Mouse (Mus musculus) MEL (cell line): ENCODE results near the gene Nme7. TPM values are rescaled to one million over a fixed set of nuclear protein-coding genes. Genes with fewer than 3 reads are reported as not detected.

Source experiments
- DNase-seq: peaks from one replicate; pipeline ENCODE4 v3.0.0; 2011; ENCODE audit warnings: low read depth, low spot score
- H3K27ac ChIP-seq: 2 replicates; pipeline ENCODE4 v1.5.1; 2012; ENCODE audit warnings: low read depth, mild to moderate bottlenecking, control low read depth, low read length, moderate library complexity; ENCODE audit not compliant: control insufficient read depth
- H3K27me3 ChIP-seq, 2 experiments: fragments of 150-350 bp in 1 of 2; sonication (generic) in 1 of 2; 2 replicates each; pipeline ENCODE4 v1.6.1; 2012; ENCODE audit warnings: low read length in 2 of 2, mild to moderate bottlenecking in 2 of 2, improper control_type of control experiment in 1 of 2, moderate library complexity in 1 of 2; ENCODE audit not compliant: insufficient read depth in 2 of 2, control insufficient read depth in 1 of 2
- H3K36me3 ChIP-seq, 2 experiments: 2 replicates each; pipeline ENCODE4 v1.6.1; 2012 to 2014; ENCODE audit warnings: low read length in 2 of 2, improper control_type of control experiment in 1 of 2, inconsistent platforms in 1 of 2, mild to moderate bottlenecking in 1 of 2; ENCODE audit not compliant: insufficient read depth in 2 of 2, control insufficient read depth in 1 of 2
- H3K4me1 ChIP-seq, 2 experiments: fragments of 150-350 bp in 1 of 2; sonication (generic) in 1 of 2; 2 replicates each; pipeline ENCODE4 v1.6.1; 2012; ENCODE audit warnings: low read length in 2 of 2, improper control_type of control experiment in 1 of 2, mild to moderate bottlenecking in 1 of 2; ENCODE audit not compliant: insufficient read depth in 2 of 2, control insufficient read depth in 1 of 2
- H3K4me3 ChIP-seq, 2 experiments: fragments of 150-350 bp in 1 of 2; sonication (generic) in 1 of 2; 2 replicates each; pipeline ENCODE4 v1.5.1; 2012; ENCODE audit warnings: low read depth in 2 of 2, low read length in 2 of 2, mild to moderate bottlenecking in 2 of 2, moderate library complexity in 2 of 2, control low read depth in 1 of 2, improper control_type of control experiment in 1 of 2; ENCODE audit not compliant: control insufficient read depth in 1 of 2, insufficient read depth in 1 of 2
- H3K79me2 ChIP-seq: 2 replicates; pipeline ENCODE4 v1.6.1; 2012; ENCODE audit warnings: mild to moderate bottlenecking, low read length, moderate library complexity; ENCODE audit not compliant: control insufficient read depth, poor library complexity, insufficient read depth
- H3K9ac ChIP-seq: 2 replicates; pipeline ENCODE4 v1.6.1; 2012; ENCODE audit warnings: low read depth, mild to moderate bottlenecking, control low read depth, low read length, moderate library complexity; ENCODE audit not compliant: control insufficient read depth, poor library complexity, severe bottlenecking
- H3K9me3 ChIP-seq: fragments of 150-350 bp; sonication (generic); replicated peaks from 2 replicates; pipeline ENCODE4 v1.6.1; 2012; ENCODE audit warnings: mild to moderate bottlenecking, low read length, improper control_type of control experiment, moderate library complexity; ENCODE audit not compliant: insufficient read depth
- BHLHE40 ChIP-seq: IDR thresholded peaks from 2 replicates; pipeline ENCODE4 v1.6.1; 2012; ENCODE audit warnings: low read depth, mild to moderate bottlenecking, inconsistent platforms, low read length, improper control_type of control experiment, borderline replicate concordance
- CHD2 ChIP-seq: IDR thresholded peaks from 2 replicates; pipeline ENCODE4 v1.6.1; 2011; ENCODE audit warnings: low read length, improper control_type of control experiment
- E2F4 ChIP-seq: IDR thresholded peaks from 2 replicates; pipeline ENCODE4 v1.6.1; 2011; ENCODE audit warnings: low read depth, low read length, improper control_type of control experiment, borderline replicate concordance
- GABPA ChIP-seq: IDR thresholded peaks from 2 replicates; pipeline ENCODE4 v1.6.1; 2012; ENCODE audit warnings: low read depth, mild to moderate bottlenecking, inconsistent platforms, low read length, improper control_type of control experiment, moderate library complexity
- GATA1 ChIP-seq: IDR thresholded peaks from 2 replicates; pipeline ENCODE4 v1.6.1; 2011; ENCODE audit warnings: low read depth, low read length, improper control_type of control experiment
- HCFC1 ChIP-seq: IDR thresholded peaks from 2 replicates; pipeline ENCODE4 v1.6.1; 2012; ENCODE audit warnings: low read depth, mild to moderate bottlenecking, inconsistent platforms, low read length, improper control_type of control experiment, moderate library complexity
- JUND ChIP-seq: IDR thresholded peaks from 2 replicates; pipeline ENCODE4 v1.6.1; 2011; ENCODE audit warnings: low read depth, mild to moderate bottlenecking, improper control_type of control experiment, low read length
- MAFK ChIP-seq: IDR thresholded peaks from 2 replicates; pipeline ENCODE4 v1.6.1; 2011; ENCODE audit warnings: low read depth, mild to moderate bottlenecking, low read length, improper control_type of control experiment, borderline replicate concordance
- MAX ChIP-seq: IDR thresholded peaks from 2 replicates; pipeline ENCODE4 v1.6.1; 2011; ENCODE audit warnings: low read length, improper control_type of control experiment
- MAZ ChIP-seq: IDR thresholded peaks from 2 replicates; pipeline ENCODE4 v1.6.1; 2012; ENCODE audit warnings: low read depth, mild to moderate bottlenecking, inconsistent platforms, low read length, improper control_type of control experiment
- MEF2A ChIP-seq: IDR thresholded peaks from 2 replicates; pipeline ENCODE4 v1.6.1; 2014; ENCODE audit warnings: low read depth, mild to moderate bottlenecking, inconsistent platforms, low read length, improper control_type of control experiment; ENCODE audit not compliant: poor library complexity, insufficient replicate concordance, severe bottlenecking; ENCODE audit errors: extremely low read depth
- MXI1 ChIP-seq: IDR thresholded peaks from 2 replicates; pipeline ENCODE4 v1.6.1; 2011; ENCODE audit warnings: mild to moderate bottlenecking, low read depth, low read length, improper control_type of control experiment
- MYB ChIP-seq: IDR thresholded peaks from 2 replicates; pipeline ENCODE4 v1.6.1; 2011; ENCODE audit warnings: mild to moderate bottlenecking, low read depth, low read length, improper control_type of control experiment
- MYC ChIP-seq: IDR thresholded peaks from 2 replicates; pipeline ENCODE4 v1.6.1; 2011; ENCODE audit warnings: low read depth, mild to moderate bottlenecking, low read length, improper control_type of control experiment, moderate library complexity
- NELFE ChIP-seq: IDR thresholded peaks from 2 replicates; pipeline ENCODE4 v1.6.1; 2011; ENCODE audit warnings: low read depth, low read length, improper control_type of control experiment
- NRF1 ChIP-seq: IDR thresholded peaks from 2 replicates; pipeline ENCODE4 v1.6.1; 2014; ENCODE audit warnings: low read depth, mild to moderate bottlenecking, inconsistent platforms, low read length, improper control_type of control experiment, moderate library complexity; ENCODE audit not compliant: poor library complexity, insufficient read depth, severe bottlenecking
- POLR2A ChIP-seq, 2 experiments: IDR thresholded peaks; 2 replicates each; pipeline ENCODE4 v1.6.1; 2011 to 2012; ENCODE audit warnings: low read length in 2 of 2, mild to moderate bottlenecking in 2 of 2, control low read depth in 1 of 2, improper control_type of control experiment in 1 of 2, low read depth in 1 of 2, moderate library complexity in 1 of 2; ENCODE audit not compliant: control insufficient read depth in 1 of 2, insufficient read depth in 1 of 2, poor library complexity in 1 of 2
- POLR2AphosphoS2 ChIP-seq: IDR thresholded peaks from 2 replicates; pipeline ENCODE4 v1.6.1; 2011; ENCODE audit warnings: low read length, improper control_type of control experiment
- POLR2AphosphoS5 ChIP-seq: IDR thresholded peaks from 2 replicates; pipeline ENCODE4 v1.6.1; 2012; ENCODE audit warnings: low read depth, borderline replicate concordance, mild to moderate bottlenecking, inconsistent platforms, low read length, moderate library complexity, mixed read lengths
- RAD21 ChIP-seq: IDR thresholded peaks from 2 replicates; pipeline ENCODE4 v1.6.1; 2011; ENCODE audit warnings: mild to moderate bottlenecking, low read depth, low read length, improper control_type of control experiment
- RCOR1 ChIP-seq: IDR thresholded peaks from 2 replicates; pipeline ENCODE4 v1.6.1; 2012; ENCODE audit warnings: low read depth, mild to moderate bottlenecking, inconsistent platforms, low read length, improper control_type of control experiment
- SIN3A ChIP-seq: IDR thresholded peaks from 2 replicates; pipeline ENCODE4 v1.6.1; 2012; ENCODE audit warnings: low read length, improper control_type of control experiment, inconsistent platforms
- SMC3 ChIP-seq: IDR thresholded peaks from 2 replicates; pipeline ENCODE4 v1.6.1; 2011; ENCODE audit warnings: low read depth, low read length, improper control_type of control experiment
- TAL1 ChIP-seq: IDR thresholded peaks from 2 replicates; pipeline ENCODE4 v1.6.1; 2012; ENCODE audit warnings: mild to moderate bottlenecking, inconsistent platforms, low read length, moderate library complexity, mixed read lengths
- TBP ChIP-seq: IDR thresholded peaks from 2 replicates; pipeline ENCODE4 v1.8.0; 2011; ENCODE audit warnings: low read depth, low read length, improper control_type of control experiment
- TCF12 ChIP-seq: IDR thresholded peaks from 2 replicates; pipeline ENCODE4 v1.6.1; 2014; ENCODE audit warnings: low read depth, mild to moderate bottlenecking, inconsistent platforms, low read length, improper control_type of control experiment, moderate library complexity
- UBTF ChIP-seq: IDR thresholded peaks from 2 replicates; pipeline ENCODE4 v1.6.1; 2012; ENCODE audit warnings: low read depth, mild to moderate bottlenecking, inconsistent platforms, low read length, improper control_type of control experiment, moderate library complexity, borderline replicate concordance; ENCODE audit not compliant: insufficient read depth
- USF2 ChIP-seq, 2 experiments: IDR thresholded peaks; 2 replicates each; pipeline ENCODE4 v1.6.1; 2011 to 2012; ENCODE audit warnings: improper control_type of control experiment in 2 of 2, low read length in 2 of 2, borderline replicate concordance in 1 of 2, inconsistent platforms in 1 of 2, low read depth in 1 of 2, mild to moderate bottlenecking in 1 of 2; ENCODE audit not compliant: insufficient read depth in 1 of 2
- ZC3H11A ChIP-seq: IDR thresholded peaks from 2 replicates; pipeline ENCODE4 v1.6.1; 2012; ENCODE audit warnings: low read depth, mild to moderate bottlenecking, inconsistent platforms, low read length, improper control_type of control experiment
- ZNF384 ChIP-seq: IDR thresholded peaks from 2 replicates; pipeline ENCODE4 v1.6.1; 2012; ENCODE audit warnings: low read depth, mild to moderate bottlenecking, inconsistent platforms, low read length, improper control_type of control experiment
- polyA plus RNA-seq, 2 experiments: library from polyadenylated mRNA; stranded (reverse) in 1 of 2; unstranded in 1 of 2; fragments of >175 nt in 1 of 2; fragments of >200 nt in 1 of 2; gene quantifications; 2 replicates each; pipeline versions ENCODE4 v1.2.1 to v1.2.4; 2012; ENCODE audit warnings: low replicate concordance in 2 of 2, low read depth in 1 of 2; ENCODE audit not compliant: insufficient read length in 2 of 2, insufficient read depth in 1 of 2, missing spikeins in 1 of 2
- total RNA-seq: library from RNA; depleted of rRNA; stranded (reverse); fragments of 300-350 nt; gene quantifications from 2 replicates; pipeline ENCODE4 v1.2.3, GENCODE M21; 2012

Nme7 gene
- total and polyA plus RNA-seq, 3 experiments, result 23.2 to 27.6 TPM; not detected in 1

- no peaks in the 10 kb centered on the region for H3K9me3 ChIP-seq
- no peak for TF ChIP-seq POLR2AphosphoS2
- TF ChIP-seq CHD2, result no peak
- no peak for TF ChIP-seq ZC3H11A
- TF ChIP-seq RCOR1, result no peak
- no peak for TF ChIP-seq HCFC1
- no peak for TF ChIP-seq MYB
- no peak for TF ChIP-seq NRF1
- TF ChIP-seq ZNF384, result no peak
- TF ChIP-seq TBP, result no peak
- TF ChIP-seq JUND, result no peak
- TF ChIP-seq E2F4, result no peak
- TF ChIP-seq BHLHE40, result no peak
- no peak for TF ChIP-seq TCF12
- TF ChIP-seq UBTF, result no peak
- no peak for TF ChIP-seq POLR2AphosphoS5
- TF ChIP-seq RAD21, result no peak
- TF ChIP-seq GABPA, result no peak
- TF ChIP-seq, all 39 proteins: peak for 0
- no peak overlapping the region for H3K9ac ChIP-seq
- no peak overlapping the region for H3K27ac ChIP-seq
- no peaks in the 10 kb centered on the region for H3K27me3 ChIP-seq
- H3K79me2 ChIP-seq, result no peaks in the 10 kb centered on the region
- no peak overlapping the region for H3K4me3 ChIP-seq
- H3K4me1 ChIP-seq, result no peaks in the 10 kb centered on the region
- H3K36me3 ChIP-seq, result no peaks in the 10 kb centered on the region
- no peak for DNase-seq
Measured at GRCm38 (mm10) chr1:164470985-164471384, 167.1 kb downstream of the Nme7 start.

- H3K9ac ChIP-seq, result no peak overlapping the region
- no peaks in the 10 kb centered on the region for H3K36me3 ChIP-seq
- H3K4me3 ChIP-seq, result no peak overlapping the region
- DNase-seq, result no peak
- TF ChIP-seq MAFK (no peak), GABPA (no peak), MXI1 (no peak), TAL1 (no peak), HCFC1 (no peak), MYB (no peak), BHLHE40 (no peak), GATA1 (no peak), NELFE (no peak), MAZ (no peak), MAX (no peak), USF2 (IDR thresholded peaks at IDR 0.05; ENCODE audit: borderline replicate concordance in 1 of 2, insufficient read depth in 1 of 2, low read depth in 1 of 2, low read length in 2 of 2) (no peak), SMC3 (no peak), MYC (no peak), RCOR1 (no peak), MEF2A (no peak), SIN3A (no peak), TCF12 (no peak), POLR2A (IDR thresholded peaks at IDR 0.05; ENCODE audit: control insufficient read depth in 1 of 2, insufficient read depth in 1 of 2, low read depth in 1 of 2, low read length in 2 of 2, poor library complexity in 1 of 2) (no peak), NRF1 (no peak)
- no peaks in the 10 kb centered on the region for H3K4me1 ChIP-seq
- H3K79me2 ChIP-seq, result no peaks in the 10 kb centered on the region
- no peak overlapping the region for H3K27ac ChIP-seq
- no peaks in the 10 kb centered on the region for H3K9me3 ChIP-seq
- H3K27me3 ChIP-seq, result no peaks in the 10 kb centered on the region
Measured at GRCm38 (mm10) chr1:164471632-164472031, 167.7 kb downstream of the Nme7 start.
